Mouse (Mus musculus) megakaryocyte-erythroid progenitor cell, adult 5-6 weeks (primary cell): Measurements from ENCODE around the gene Prickle2. TPM values are rescaled to one million over a fixed set of nuclear protein-coding genes. Genes with fewer than 3 reads are reported as not detected.

ENCODE experiments used
- total RNA-seq, 2 experiments: library from RNA; stranded (forward) in 1 of 2; stranded (reverse) in 1 of 2; fragments of 200-1000, 215-1000 nt in 1 of 2; fragments of >200 nt in 1 of 2; fragmentation: Nextera tagmentation in 1 of 2; gene quantifications; 2 replicates each; pipeline ENCODE4 v1.2.3; 2014 to 2017

Gene Prickle2
- total RNA-seq, 2 experiments from 2014 or later, result not detected

Other genes starting within 250 kb of the Prickle2 start
- not detected in 2 replicates for gene A730049H05Rik, start 110.3 kb upstream of the Prickle2 start, total RNA-seq (2014; fragmentation: Nextera tagmentation)
- gene A730049H05Rik, start 110.3 kb upstream of the Prickle2 start, total RNA-seq (2017), result not detected in 2 replicates
- not detected in 2 replicates for gene Gm15737, start 163.2 kb upstream of the Prickle2 start, total RNA-seq (2014; fragmentation: Nextera tagmentation)
- not detected in 2 replicates for gene Gm15737, start 163.2 kb upstream of the Prickle2 start, total RNA-seq (2017)
- not detected in 2 replicates for gene Adamts9, start 237.3 kb upstream of the Prickle2 start, total RNA-seq (2014; fragmentation: Nextera tagmentation)
- not detected in 2 replicates for gene Adamts9, start 237.3 kb upstream of the Prickle2 start, total RNA-seq (2017)